Mouse (Mus musculus): ENCODE data around the gene Chga.
A peak's percentile ranks its signal among the peaks of the same experiment; 100 is the strongest.

- TF ChIP-seq CTCF (IDR thresholded peaks at IDR 0.05; ENCODE audit: borderline replicate concordance, control insufficient read depth, extremely low read depth, insufficient read depth, low read length, poor library complexity): peak; percentile 85; the same call in 1 of the 2 replicates
- TF ChIP-seq POLR2A (IDR thresholded peaks at IDR 0.05; ENCODE audit: control insufficient read depth, extremely low read depth, insufficient read depth, low read length, poor library complexity): no peak
These were observed 24.3 kb downstream of the Chga start for GRCm38 (mm10) chr12:102579041-102579440.
